Mouse (Mus musculus): ENCODE data around the gene Mob1b.

DNA sequence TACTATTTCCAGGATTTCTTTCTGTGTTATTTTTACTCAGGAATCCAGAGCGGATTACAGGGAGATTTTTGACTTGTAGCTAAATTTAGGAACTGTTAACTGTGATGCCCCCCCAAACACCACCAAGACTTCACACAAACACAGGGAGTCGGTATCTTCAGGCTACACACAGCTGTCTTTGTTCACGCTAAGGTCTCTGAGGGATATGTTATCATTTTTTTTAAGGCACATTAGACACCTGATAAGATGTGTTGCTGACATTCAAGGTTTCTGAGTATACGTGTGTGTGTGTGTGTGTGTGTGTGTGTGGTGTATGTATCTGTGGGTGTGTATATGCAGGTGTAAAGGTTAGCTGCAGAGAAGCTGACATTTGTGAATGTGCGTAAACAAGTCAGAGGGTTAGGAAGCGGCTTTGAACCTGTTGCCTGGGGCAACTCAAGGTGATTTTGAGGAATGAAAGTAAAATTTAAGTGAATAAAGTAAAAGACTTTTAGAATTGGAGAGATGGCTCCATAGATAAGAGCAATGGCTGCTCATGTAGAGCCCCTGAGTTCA lies 34.8 kb upstream of the Mob1b start:
- TF ChIP-seq EP300 (IDR thresholded peaks at IDR 0.05) (no peak), CTCF (IDR thresholded peaks at IDR 0.05) (no peak)

All from lung, postnatal 0 days (tissue).